Comparison of ENCODE assay signal across 21 mouse cellular contexts in genomic region chr1:89110767-89111534, GRCm38 (mm10). TPM values are rescaled to one million over a fixed set of nuclear protein-coding genes. Genes with fewer than 3 reads are reported as not detected.
A peak's percentile ranks its signal among the peaks of the same experiment; 100 is the strongest.
DNase-seq lines count a peak whose midpoint lies in the region; ATAC-seq and TF ChIP-seq lines count a peak whose summit lies in the region.
"Had no signal": no experiment of that assay in that cellular context is flagged by ENCODE, and none has a peak within 500 bp of the region (broad histone marks: within the 10 kb centered on the region; RNA-seq: fewer than 3 reads in every experiment).

No protein-coding gene starts in this region.

- H3K27ac ChIP-seq in heart, embryonic 11.5 days (ENCODE audit: low read depth, low read length), result no peak overlapping the region
- H3K27ac ChIP-seq in intestine, embryonic 14.5 days (ENCODE audit: low read depth), result 0 out of 2 replicates have a peak overlapping the region, but pooled peaks have one; percentile 22
- H3K27ac ChIP-seq in intestine, postnatal 0 days (ENCODE audit: low read depth, low read length), result no peak overlapping the region
- H3K27ac ChIP-seq in limb, embryonic 10.5 days, result peak overlapping the region; percentile 86; the same call in 1 of the 2 replicates
- H3K27ac ChIP-seq: forebrain, embryonic 13.5 days; heart, adult 2 months; hindbrain, embryonic 15.5 days; intestine, embryonic 15.5 days; liver, embryonic 13.5 days had no signal

- no peak overlapping the region for H3K4me2 ChIP-seq in heart, embryonic 11.5 days
- no peak overlapping the region for H3K4me2 ChIP-seq in intestine, embryonic 14.5 days (ENCODE audit: low read length)
- no peak overlapping the region for H3K4me2 ChIP-seq in intestine, postnatal 0 days (replicated peaks; ENCODE audit: low read depth)
- H3K4me2 ChIP-seq: forebrain, embryonic 13.5 days; hindbrain, embryonic 15.5 days; intestine, embryonic 15.5 days; liver, embryonic 13.5 days had no signal

- ATAC-seq in heart, embryonic 11.5 days (replicated peaks; ENCODE audit: insufficient number of reproducible peaks, low FRiP score, low TSS enrichment), result no peak
- ATAC-seq in intestine, embryonic 14.5 days (replicated peaks; ENCODE audit: low FRiP score, low TSS enrichment, low read depth), result no peak
- no peak for ATAC-seq in intestine, postnatal 0 days
- ATAC-seq: forebrain, embryonic 13.5 days; intestine, embryonic 15.5 days had no signal

- H3K27me3 ChIP-seq in heart, embryonic 11.5 days (ENCODE audit: control insufficient read depth, insufficient read depth, low read length), result no peaks in the 10 kb centered on the region
- H3K27me3 ChIP-seq in intestine, embryonic 14.5 days (replicated peaks; ENCODE audit: control insufficient read depth, insufficient read depth, low read length), result no peaks in the 10 kb centered on the region
- no peaks in the 10 kb centered on the region for H3K27me3 ChIP-seq in intestine, postnatal 0 days (replicated peaks; ENCODE audit: control insufficient read depth, insufficient read depth, low read length)
- H3K27me3 ChIP-seq in limb, embryonic 10.5 days (ENCODE audit: low read depth, poor library complexity, severe bottlenecking), result no peaks in the 10 kb centered on the region
- H3K27me3 ChIP-seq: forebrain, embryonic 13.5 days; hindbrain, embryonic 15.5 days; intestine, embryonic 15.5 days; liver, embryonic 13.5 days had no signal

- TF ChIP-seq CTCF in intestine, postnatal 0 days (IDR thresholded peaks at IDR 0.05; ENCODE audit: low read depth), result no peak

- H3K4me3 ChIP-seq in heart, embryonic 11.5 days (ENCODE audit: low read depth, low read length), result no peak overlapping the region
- no peak overlapping the region for H3K4me3 ChIP-seq in intestine, embryonic 14.5 days (ENCODE audit: low read depth, low read length)
- no peak overlapping the region for H3K4me3 ChIP-seq in intestine, postnatal 0 days (ENCODE audit: low read depth, low read length)
- no peak overlapping the region for H3K4me3 ChIP-seq in limb, embryonic 10.5 days
- H3K4me3 ChIP-seq: forebrain, embryonic 13.5 days; heart, adult 2 months; hindbrain, embryonic 15.5 days; intestine, embryonic 15.5 days; liver, embryonic 13.5 days had no signal

- peak; percentile 83 for DNase-seq in heart, adult 11 months
- DNase-seq in intestine, embryonic 14.5 days (ENCODE audit: low spot score), result no peak
- no peak for DNase-seq in limb, embryonic 10.5 days (ENCODE audit: low spot score)
- DNase-seq in lung, postnatal 10 days, result peak; percentile 62
- no peak for DNase-seq in thymus, postnatal 10 days (ENCODE audit: low spot score in 2 of 2)
- no peak for DNase-seq in frontal cortex, postnatal 14 days (ENCODE audit: low spot score in 2 of 2)
- DNase-seq: adrenal gland, adult 2 months; cerebellum, adult 2 months; cerebellum, postnatal 25 days; gastrocnemius, postnatal 10 days; heart, adult 2 months; kidney, postnatal 36 days; layer of hippocampus, postnatal 36 days; liver, embryonic 13.5 days; midbrain, embryonic 14.5 days; thymus, adult 2 months had no signal

- 72% methylated on average over 6 of the region's 6 CpGs for whole genome bisulfite sequencing in heart, embryonic 11.5 days (ENCODE audit: insufficient replicate concordance)
- 62% methylated on average over 6 of the region's 6 CpGs for WGBS in intestine, embryonic 14.5 days
- 67% methylated on average over 6 of the region's 6 CpGs for WGBS in intestine, postnatal 0 days
- 87% methylated on average over 6 of the region's 6 CpGs for WGBS in limb, embryonic 10.5 days

- H3K9ac ChIP-seq in heart, embryonic 11.5 days (ENCODE audit: low read depth, low read length), result no peak overlapping the region
- H3K9ac ChIP-seq in intestine, embryonic 14.5 days (ENCODE audit: low read length), result no peak overlapping the region
- H3K9ac ChIP-seq in intestine, postnatal 0 days (ENCODE audit: low read depth, low read length), result no peak overlapping the region
- H3K9ac ChIP-seq: forebrain, embryonic 13.5 days; hindbrain, embryonic 15.5 days; liver, embryonic 13.5 days had no signal

- H3K4me1 ChIP-seq in heart, embryonic 11.5 days (ENCODE audit: control insufficient read depth, insufficient read depth, low read length), result peaks cover 52% of the 10 kb centered on the region
- H3K4me1 ChIP-seq in intestine, embryonic 14.5 days (replicated peaks; ENCODE audit: control insufficient read depth, insufficient read depth, low read length), result peaks cover 50% of the 10 kb centered on the region
- peaks cover 14% of the 10 kb centered on the region for H3K4me1 ChIP-seq in intestine, postnatal 0 days (replicated peaks; ENCODE audit: control insufficient read depth, insufficient read depth, low read length)
- H3K4me1 ChIP-seq in limb, embryonic 10.5 days, result peaks cover 50% of the 10 kb centered on the region

- peaks cover 3% of the 10 kb centered on the region; the same call in 1 of the 2 replicates for H3K36me3 ChIP-seq in heart, embryonic 11.5 days (ENCODE audit: control insufficient read depth, insufficient read depth, low read length)
- H3K36me3 ChIP-seq in intestine, embryonic 14.5 days (ENCODE audit: control insufficient read depth, insufficient read depth, low read length), result 0 out of 2 replicates have a peak, but pooled peaks cover 6% of the 10 kb centered on the region
- H3K36me3 ChIP-seq in intestine, postnatal 0 days (ENCODE audit: control insufficient read depth, insufficient read depth), result no peaks in the 10 kb centered on the region
- H3K36me3 ChIP-seq in limb, embryonic 10.5 days, result peaks cover 18% of the 10 kb centered on the region
- H3K36me3 ChIP-seq: hindbrain, embryonic 15.5 days; intestine, embryonic 15.5 days; liver, embryonic 13.5 days had no signal

- H3K9me3 ChIP-seq in heart, embryonic 11.5 days (replicated peaks; ENCODE audit: control insufficient read depth, low read length), result no peaks in the 10 kb centered on the region
- H3K9me3 ChIP-seq in intestine, embryonic 14.5 days (ENCODE audit: control insufficient read depth, low read length), result no peaks in the 10 kb centered on the region
- H3K9me3 ChIP-seq in intestine, postnatal 0 days (ENCODE audit: control insufficient read depth), result no peaks in the 10 kb centered on the region
- no peaks in the 10 kb centered on the region for H3K9me3 ChIP-seq in limb, embryonic 10.5 days (replicated peaks)
- H3K9me3 ChIP-seq: forebrain, embryonic 13.5 days; hindbrain, embryonic 15.5 days; intestine, embryonic 15.5 days; liver, embryonic 13.5 days had no signal

RNA-seq across cellular contexts. Expression of gene Sh3bp4, which starts 40.7 kb away (rescaled TPM):
- 15.3 and 25.2 TPM in 2 replicates for polyA plus RNA-seq in heart, embryonic 11.5 days (2014; fragmentation: Nextera tagmentation; extraction: Ambion mirVana)
- 22.6 and 25.5 TPM in 2 replicates for polyA plus RNA-seq in intestine, embryonic 14.5 days (2014; fragmentation: Nextera tagmentation; extraction: Ambion mirVana)
- 6.1 and 6.2 TPM in 2 replicates for polyA plus RNA-seq in intestine, postnatal 0 days (2015; fragmentation: Nextera tagmentation; extraction: Ambion mirVana)
- polyA plus RNA-seq in limb, embryonic 10.5 days (2016; fragmentation: Nextera tagmentation; extraction: Ambion mirVana), result 25.9 and 26.9 TPM in 2 replicates

Comparison
In these comparisons a context has a peak if more than half of its experiments do, and no peak if none do; other contexts are left out.
1. H3K27ac ChIP-seq: peak in intestine, embryonic 14.5 days (single experiment) and limb, embryonic 10.5 days (single experiment); none in heart, embryonic 11.5 days (single experiment) and intestine, postnatal 0 days (single experiment).
2. DNase-seq: peak in heart, adult 11 months (single experiment) and lung, postnatal 10 days (single experiment); none in intestine, embryonic 14.5 days (single experiment), limb, embryonic 10.5 days (single experiment), thymus, postnatal 10 days (0 of 2) and frontal cortex, postnatal 14 days (0 of 2).